Mouse (Mus musculus) erythroblast, embryonic 14.5 days (primary cell): ENCODE measurements around the gene Vps26c.

Experiments
- GATA1 ChIP-seq: IDR thresholded peaks from 2 replicates; pipeline ENCODE4 v1.6.1; 2012; ENCODE audit warnings: low read length, inconsistent platforms, mixed read lengths
- TAL1 ChIP-seq: IDR thresholded peaks from 3 replicates; pipeline ENCODE4 v1.6.1; 2012; ENCODE audit warnings: low read length, inconsistent platforms, mixed read lengths

DNA sequence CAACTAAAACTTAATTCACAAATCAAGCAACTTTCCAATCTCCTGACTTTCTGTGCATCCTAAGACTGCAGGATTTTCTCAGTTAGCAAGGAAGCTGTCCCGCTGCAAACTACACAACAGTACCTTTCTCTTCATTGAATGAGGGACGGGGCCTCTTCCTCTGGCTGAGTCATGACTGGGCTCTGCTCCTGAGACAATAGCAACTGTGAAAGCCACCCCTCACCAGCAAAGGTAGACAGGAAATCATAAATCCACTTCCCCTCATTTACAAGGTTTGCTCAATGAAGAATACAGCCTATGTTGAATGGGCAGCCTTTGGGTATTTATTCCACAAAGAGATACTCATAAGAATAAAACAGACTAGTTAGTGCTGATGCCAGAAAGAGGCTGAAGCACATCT, 16.6 kb downstream of the Vps26c start:
- no peak for TF ChIP-seq GATA1
- TF ChIP-seq TAL1, result no peak
